Mouse (Mus musculus) MEL (cell line): ENCODE measurements at regions not wholly inside any gene's neighbourhood (a gene's known extent, or its start where the extent isn't known, plus 50 kb on each side); places are given as distances from the start of the nearest gene placed in this dataset.

Experiments used
- DNase-seq: peaks from one replicate; pipeline ENCODE4 v3.0.0; 2011; ENCODE audit warnings: low read depth, low spot score
- H3K27ac ChIP-seq: 2 replicates; pipeline ENCODE4 v1.5.1; 2012; ENCODE audit warnings: low read depth, mild to moderate bottlenecking, control low read depth, low read length, moderate library complexity; ENCODE audit not compliant: control insufficient read depth
- H3K27me3 ChIP-seq, 2 experiments: fragments of 150-350 bp in 1 of 2; sonication (generic) in 1 of 2; 2 replicates each; pipeline ENCODE4 v1.6.1; 2012; ENCODE audit warnings: low read length in 2 of 2, mild to moderate bottlenecking in 2 of 2, improper control_type of control experiment in 1 of 2, moderate library complexity in 1 of 2; ENCODE audit not compliant: insufficient read depth in 2 of 2, control insufficient read depth in 1 of 2
- H3K36me3 ChIP-seq, 2 experiments: 2 replicates each; pipeline ENCODE4 v1.6.1; 2012 to 2014; ENCODE audit warnings: low read length in 2 of 2, improper control_type of control experiment in 1 of 2, inconsistent platforms in 1 of 2, mild to moderate bottlenecking in 1 of 2; ENCODE audit not compliant: insufficient read depth in 2 of 2, control insufficient read depth in 1 of 2
- H3K4me1 ChIP-seq, 2 experiments: fragments of 150-350 bp in 1 of 2; sonication (generic) in 1 of 2; 2 replicates each; pipeline ENCODE4 v1.6.1; 2012; ENCODE audit warnings: low read length in 2 of 2, improper control_type of control experiment in 1 of 2, mild to moderate bottlenecking in 1 of 2; ENCODE audit not compliant: insufficient read depth in 2 of 2, control insufficient read depth in 1 of 2
- H3K4me3 ChIP-seq, 2 experiments: fragments of 150-350 bp in 1 of 2; sonication (generic) in 1 of 2; 2 replicates each; pipeline ENCODE4 v1.5.1; 2012; ENCODE audit warnings: low read depth in 2 of 2, low read length in 2 of 2, mild to moderate bottlenecking in 2 of 2, moderate library complexity in 2 of 2, control low read depth in 1 of 2, improper control_type of control experiment in 1 of 2; ENCODE audit not compliant: control insufficient read depth in 1 of 2, insufficient read depth in 1 of 2
- H3K79me2 ChIP-seq: 2 replicates; pipeline ENCODE4 v1.6.1; 2012; ENCODE audit warnings: mild to moderate bottlenecking, low read length, moderate library complexity; ENCODE audit not compliant: control insufficient read depth, poor library complexity, insufficient read depth
- H3K9ac ChIP-seq: 2 replicates; pipeline ENCODE4 v1.6.1; 2012; ENCODE audit warnings: low read depth, mild to moderate bottlenecking, control low read depth, low read length, moderate library complexity; ENCODE audit not compliant: control insufficient read depth, poor library complexity, severe bottlenecking
- H3K9me3 ChIP-seq: fragments of 150-350 bp; sonication (generic); replicated peaks from 2 replicates; pipeline ENCODE4 v1.6.1; 2012; ENCODE audit warnings: mild to moderate bottlenecking, low read length, improper control_type of control experiment, moderate library complexity; ENCODE audit not compliant: insufficient read depth
- CHD1 ChIP-seq: IDR thresholded peaks from 2 replicates; pipeline ENCODE4 v1.6.1; 2012; ENCODE audit warnings: low read depth, mild to moderate bottlenecking, inconsistent platforms, low read length, improper control_type of control experiment
- CHD2 ChIP-seq: IDR thresholded peaks from 2 replicates; pipeline ENCODE4 v1.6.1; 2011; ENCODE audit warnings: low read length, improper control_type of control experiment
- E2F4 ChIP-seq: IDR thresholded peaks from 2 replicates; pipeline ENCODE4 v1.6.1; 2011; ENCODE audit warnings: low read depth, low read length, improper control_type of control experiment, borderline replicate concordance
- ELF1 ChIP-seq: IDR thresholded peaks from 2 replicates; pipeline ENCODE4 v1.6.1; 2014; ENCODE audit warnings: low read depth, mild to moderate bottlenecking, inconsistent platforms, low read length, improper control_type of control experiment, moderate library complexity
- EP300 ChIP-seq, 2 experiments: IDR thresholded peaks; 2 replicates each; pipeline ENCODE4 v1.6.1; 2011; ENCODE audit warnings: improper control_type of control experiment in 2 of 2, low read length in 2 of 2, low read depth in 1 of 2, mild to moderate bottlenecking in 1 of 2
- GABPA ChIP-seq: IDR thresholded peaks from 2 replicates; pipeline ENCODE4 v1.6.1; 2012; ENCODE audit warnings: low read depth, mild to moderate bottlenecking, inconsistent platforms, low read length, improper control_type of control experiment, moderate library complexity
- HCFC1 ChIP-seq: IDR thresholded peaks from 2 replicates; pipeline ENCODE4 v1.6.1; 2012; ENCODE audit warnings: low read depth, mild to moderate bottlenecking, inconsistent platforms, low read length, improper control_type of control experiment, moderate library complexity
- JUND ChIP-seq: IDR thresholded peaks from 2 replicates; pipeline ENCODE4 v1.6.1; 2011; ENCODE audit warnings: low read depth, mild to moderate bottlenecking, improper control_type of control experiment, low read length
- KAT2A ChIP-seq: conservative IDR thresholded peaks from 2 replicates; pipeline ENCODE4 v1.6.1; 2012; ENCODE audit warnings: low read depth, low read length, improper control_type of control experiment, inconsistent platforms
- MAX ChIP-seq: IDR thresholded peaks from 2 replicates; pipeline ENCODE4 v1.6.1; 2011; ENCODE audit warnings: low read length, improper control_type of control experiment
- MAZ ChIP-seq: IDR thresholded peaks from 2 replicates; pipeline ENCODE4 v1.6.1; 2012; ENCODE audit warnings: low read depth, mild to moderate bottlenecking, inconsistent platforms, low read length, improper control_type of control experiment
- POLR2A ChIP-seq, 2 experiments: IDR thresholded peaks; 2 replicates each; pipeline ENCODE4 v1.6.1; 2011 to 2012; ENCODE audit warnings: low read length in 2 of 2, mild to moderate bottlenecking in 2 of 2, control low read depth in 1 of 2, improper control_type of control experiment in 1 of 2, low read depth in 1 of 2, moderate library complexity in 1 of 2; ENCODE audit not compliant: control insufficient read depth in 1 of 2, insufficient read depth in 1 of 2, poor library complexity in 1 of 2
- POLR2AphosphoS2 ChIP-seq: IDR thresholded peaks from 2 replicates; pipeline ENCODE4 v1.6.1; 2011; ENCODE audit warnings: low read length, improper control_type of control experiment
- POLR2AphosphoS5 ChIP-seq: IDR thresholded peaks from 2 replicates; pipeline ENCODE4 v1.6.1; 2012; ENCODE audit warnings: low read depth, borderline replicate concordance, mild to moderate bottlenecking, inconsistent platforms, low read length, moderate library complexity, mixed read lengths
- RCOR1 ChIP-seq: IDR thresholded peaks from 2 replicates; pipeline ENCODE4 v1.6.1; 2012; ENCODE audit warnings: low read depth, mild to moderate bottlenecking, inconsistent platforms, low read length, improper control_type of control experiment
- SIN3A ChIP-seq: IDR thresholded peaks from 2 replicates; pipeline ENCODE4 v1.6.1; 2012; ENCODE audit warnings: low read length, improper control_type of control experiment, inconsistent platforms
- SMC3 ChIP-seq: IDR thresholded peaks from 2 replicates; pipeline ENCODE4 v1.6.1; 2011; ENCODE audit warnings: low read depth, low read length, improper control_type of control experiment
- TAL1 ChIP-seq: IDR thresholded peaks from 2 replicates; pipeline ENCODE4 v1.6.1; 2012; ENCODE audit warnings: mild to moderate bottlenecking, inconsistent platforms, low read length, moderate library complexity, mixed read lengths
- TBP ChIP-seq: IDR thresholded peaks from 2 replicates; pipeline ENCODE4 v1.8.0; 2011; ENCODE audit warnings: low read depth, low read length, improper control_type of control experiment
- TCF12 ChIP-seq: IDR thresholded peaks from 2 replicates; pipeline ENCODE4 v1.6.1; 2014; ENCODE audit warnings: low read depth, mild to moderate bottlenecking, inconsistent platforms, low read length, improper control_type of control experiment, moderate library complexity
- UBTF ChIP-seq: IDR thresholded peaks from 2 replicates; pipeline ENCODE4 v1.6.1; 2012; ENCODE audit warnings: low read depth, mild to moderate bottlenecking, inconsistent platforms, low read length, improper control_type of control experiment, moderate library complexity, borderline replicate concordance; ENCODE audit not compliant: insufficient read depth
- USF1 ChIP-seq: IDR thresholded peaks from 2 replicates; pipeline ENCODE4 v1.6.1; 2014; ENCODE audit warnings: low read depth, mild to moderate bottlenecking, inconsistent platforms, low read length, improper control_type of control experiment, moderate library complexity
- ZC3H11A ChIP-seq: IDR thresholded peaks from 2 replicates; pipeline ENCODE4 v1.6.1; 2012; ENCODE audit warnings: low read depth, mild to moderate bottlenecking, inconsistent platforms, low read length, improper control_type of control experiment
- ZMIZ1 ChIP-seq: IDR thresholded peaks from 2 replicates; pipeline ENCODE4 v1.6.1; 2012; ENCODE audit warnings: low read depth, mild to moderate bottlenecking, inconsistent platforms, low read length, improper control_type of control experiment, moderate library complexity
- ZNF384 ChIP-seq: IDR thresholded peaks from 2 replicates; pipeline ENCODE4 v1.6.1; 2012; ENCODE audit warnings: low read depth, mild to moderate bottlenecking, inconsistent platforms, low read length, improper control_type of control experiment

DNA sequence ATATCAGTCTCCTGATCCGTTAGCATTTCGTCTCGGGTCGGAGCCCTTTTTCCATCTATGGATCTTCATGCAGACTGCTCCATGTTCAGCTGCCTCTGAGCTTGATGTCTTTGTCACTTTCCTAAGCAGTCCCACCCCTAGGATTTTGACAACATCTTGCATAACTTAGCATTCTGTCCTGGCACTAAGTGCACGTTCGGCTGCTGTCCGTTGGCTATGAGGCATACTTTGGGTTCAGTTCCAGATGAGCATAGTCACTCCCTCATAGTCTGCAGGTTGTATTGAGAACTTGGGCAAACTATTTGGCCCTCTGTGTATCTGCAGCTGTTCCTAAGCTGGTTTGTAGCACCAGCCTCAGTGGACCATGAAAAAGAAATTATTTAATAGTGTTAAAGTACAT lies 72.3 kb upstream of the Commd8 start:
- Histone ChIP-seq H3K36me3 (no peaks in the 10 kb centered on the region), H3K9me3 (no peaks in the 10 kb centered on the region), H3K4me3 (no peak overlapping the region), H3K9ac (no peak overlapping the region), H3K4me1 (no peaks in the 10 kb centered on the region), H3K27ac (no peak overlapping the region), H3K27me3 (no peaks in the 10 kb centered on the region), H3K79me2 (no peaks in the 10 kb centered on the region)
- DNase-seq, result no peak
- TF ChIP-seq CHD1 (no peak), EP300 (IDR thresholded peaks at IDR 0.05; ENCODE audit: low read depth in 1 of 2, low read length in 2 of 2) (no peak), MAZ (no peak), ZMIZ1 (no peak), POLR2A (IDR thresholded peaks at IDR 0.05; ENCODE audit: control insufficient read depth in 1 of 2, insufficient read depth in 1 of 2, low read depth in 1 of 2, low read length in 2 of 2, poor library complexity in 1 of 2) (no peak), ZNF384 (no peak), POLR2AphosphoS5 (no peak), RCOR1 (no peak), E2F4 (no peak), MAX (no peak), TAL1 (no peak), SIN3A (no peak), POLR2AphosphoS2 (no peak)

DNA sequence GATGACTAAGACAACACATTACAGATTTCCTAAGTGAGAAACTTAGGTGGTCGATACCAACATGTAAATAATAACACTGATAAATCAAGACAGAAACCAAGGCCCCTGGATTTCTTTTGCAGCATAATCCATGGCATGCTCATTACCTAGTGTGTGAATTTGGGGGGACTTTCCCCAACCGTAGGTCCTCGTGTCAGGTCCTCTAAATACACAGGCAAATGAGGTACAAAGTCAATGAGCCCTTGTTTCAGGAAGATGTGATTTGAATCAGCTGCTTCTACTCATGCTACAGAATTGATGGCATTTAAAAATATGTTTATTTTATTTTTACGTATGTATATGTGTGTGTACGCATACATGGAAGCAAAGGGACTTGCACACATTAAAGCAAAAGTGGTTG lies 59.0 kb upstream of the Commd8 start:
- Histone ChIP-seq H3K27ac (no peak overlapping the region), H3K4me3 (no peak overlapping the region), H3K79me2 (no peaks in the 10 kb centered on the region; the same call in 1 of the 2 replicates), H3K9ac (no peak overlapping the region), H3K4me1 (peaks cover 2 to 17% of the 10 kb centered on the region in 2 experiments; a peak in 3 of 4 replicates), H3K27me3 (no peaks in the 10 kb centered on the region), H3K36me3 (peaks cover 0 to 10% of the 10 kb centered on the region in 2 experiments; a peak in 2 of 4 replicates), H3K9me3 (no peaks in the 10 kb centered on the region)
- TF ChIP-seq HCFC1, result no peak
- no peak for TF ChIP-seq KAT2A
- TF ChIP-seq SMC3, result no peak
- no peak for TF ChIP-seq CHD1
- no peak for TF ChIP-seq TCF12
- TF ChIP-seq POLR2A (IDR thresholded peaks at IDR 0.05; ENCODE audit: control insufficient read depth in 1 of 2, insufficient read depth in 1 of 2, low read depth in 1 of 2, low read length in 2 of 2, poor library complexity in 1 of 2), result no peak
- TF ChIP-seq ZC3H11A, result no peak
- TF ChIP-seq RCOR1, result no peak
- TF ChIP-seq POLR2AphosphoS5, result no peak
- TF ChIP-seq CHD2, result no peak
- TF ChIP-seq GABPA, result no peak
- TF ChIP-seq MAZ, result no peak
- TF ChIP-seq UBTF, result no peak
- no peak for TF ChIP-seq USF1
- TF ChIP-seq EP300 (IDR thresholded peaks at IDR 0.05; ENCODE audit: low read depth in 1 of 2, low read length in 2 of 2), result no peak
- TF ChIP-seq JUND, result no peak
- no peak for TF ChIP-seq ELF1
- TF ChIP-seq TBP, result no peak
- DNase-seq, result no peak
